Mouse (Mus musculus): ENCODE results near the gene Ros1.

GRCm38 (mm10) chr10:52072482-52072881 is 122.6 kb downstream of the Ros1 start:
- TF ChIP-seq CTCF (IDR thresholded peaks at IDR 0.05) (peak; percentile 67), EP300 (IDR thresholded peaks at IDR 0.05) (no peak)
